Comparison of ENCODE assay signal across 1 mouse cellular context in genomic region chr5:120677516-120677915, GRCm38 (mm10).
TF ChIP-seq lines count a peak whose summit lies in the region.

No protein-coding gene starts in this region.

TF ChIP-seq in MEL, 35 proteins besides CTCF, POLR2A, EP300 and RAD21 (continued from another document):
- TF ChIP-seq MYB (IDR thresholded peaks at IDR 0.05; ENCODE audit: low read depth, low read length) (no peak), HCFC1 (IDR thresholded peaks at IDR 0.05; ENCODE audit: low read depth, low read length) (no peak), ZNF384 (IDR thresholded peaks at IDR 0.05; ENCODE audit: low read depth, low read length) (no peak), ETS1 (IDR thresholded peaks at IDR 0.05; ENCODE audit: low read depth, low read length) (no peak), TCF12 (IDR thresholded peaks at IDR 0.05; ENCODE audit: low read depth, low read length) (no peak), CHD2 (IDR thresholded peaks at IDR 0.05; ENCODE audit: low read length) (no peak), POLR2AphosphoS5 (IDR thresholded peaks at IDR 0.05; ENCODE audit: borderline replicate concordance, low read depth, low read length) (no peak)
